Mouse (Mus musculus) G1E (cell line): ENCODE results near the gene Gpi1.

Experiments
- CTCF ChIP-seq: IDR thresholded peaks from 2 replicates; pipeline ENCODE4 v1.5.1; 2012; ENCODE audit warnings: low read depth, low read length, inconsistent platforms, mixed read lengths
- GATA1 ChIP-seq: IDR thresholded peaks from 2 replicates; pipeline ENCODE4 v1.6.1; 2012; ENCODE audit warnings: borderline replicate concordance, low read length, inconsistent platforms, mixed read lengths

GRCm38 (mm10) chr7:34218496-34218895 is 11.6 kb downstream of the Gpi1 start:
- TF ChIP-seq CTCF (no peak), GATA1 (no peak)
